Mouse (Mus musculus): Measurements from ENCODE around the gene Eddm3b. TPM values are rescaled to one million over a fixed set of nuclear protein-coding genes. Genes with fewer than 3 reads are reported as not detected.

The Eddm3b gene
- not detected in 2 replicates for total RNA-seq (2021)
- long read RNA-seq, experiment 1 = 0 reads
- long read RNA-seq, experiment 2 = 0 reads

DNA sequence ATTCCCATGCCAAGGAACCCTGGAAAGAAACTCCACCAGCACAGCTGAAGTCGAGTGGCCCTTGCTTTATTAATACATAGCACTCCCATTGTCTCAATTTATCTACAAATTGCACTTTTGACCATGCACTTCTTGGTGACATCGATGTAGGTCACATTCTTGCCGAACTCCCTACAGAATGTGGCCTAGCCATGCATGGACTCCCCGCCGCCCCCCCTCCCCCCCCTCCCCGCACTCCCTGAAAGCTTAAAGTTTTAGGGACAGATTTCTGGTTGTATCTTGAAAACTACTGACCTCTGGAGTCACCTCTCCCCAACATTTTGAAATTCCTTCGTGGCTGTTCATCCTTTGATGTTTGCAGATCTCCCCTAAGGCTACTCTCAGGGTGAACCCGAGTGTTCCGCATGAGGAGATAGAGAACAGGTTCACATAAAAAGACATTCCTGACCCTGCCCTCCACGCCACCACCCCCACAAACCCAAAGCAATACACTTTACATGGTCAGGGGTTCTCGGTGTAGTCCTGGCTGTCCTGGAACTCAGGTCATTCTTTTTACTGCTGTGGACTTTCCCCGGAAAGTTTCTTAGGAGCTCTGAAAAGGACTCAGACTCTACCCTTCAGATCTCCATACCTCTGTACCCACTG lies at the start of gene Eddm3b:
Gene Eddm3b, plus strand, starts transcription at position 511 of the 645 bp plus-strand sequence.
- no peak for DNase-seq

DNA sequence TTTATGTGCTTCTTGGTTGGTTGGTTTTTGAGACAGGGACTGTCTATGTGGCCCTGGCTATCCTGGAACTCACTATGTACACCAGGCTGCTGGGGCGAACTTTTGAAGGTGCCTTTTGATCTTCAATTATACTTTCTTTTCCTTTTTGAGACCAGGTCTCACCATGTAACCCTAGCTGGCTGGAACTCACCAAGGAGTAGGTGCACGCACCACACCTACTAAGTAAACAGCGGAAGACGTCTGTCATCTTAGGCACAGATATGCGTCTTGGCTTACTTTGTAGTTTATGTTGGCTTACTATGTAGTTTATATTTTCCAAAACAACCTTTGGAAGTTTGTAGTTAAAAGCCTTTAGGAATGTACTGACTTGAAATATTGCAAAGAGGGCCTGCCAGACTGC lies 45.3 kb upstream of the Eddm3b start:
- DNase-seq = no peak

DNA sequence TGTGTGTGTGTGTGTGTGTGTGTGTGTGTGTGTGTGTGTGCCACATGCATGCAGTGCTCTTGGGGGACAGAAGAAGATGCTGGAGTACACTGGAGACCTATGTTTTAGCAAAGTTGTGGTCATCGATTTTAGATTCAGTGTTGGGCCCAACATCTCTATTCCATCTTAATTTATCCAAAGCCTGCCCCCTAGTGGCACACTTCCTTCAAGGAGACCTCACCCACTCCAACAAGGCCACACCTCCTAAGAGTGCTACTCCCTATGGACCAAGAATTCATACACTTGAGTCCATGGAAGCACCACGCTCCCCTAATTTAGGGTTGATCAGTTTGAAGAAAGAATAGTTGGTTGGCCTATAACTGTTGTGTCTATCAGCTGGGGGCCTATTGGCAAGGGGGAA lies 44.6 kb upstream of the Eddm3b start:
- peak; percentile 67 for DNase-seq

- DNase-seq = no peak
Measured at GRCm38 (mm10) chr14:51074335-51074734, 39.9 kb upstream of the Eddm3b start, which contains the start of gene Olfr750. Gene Olfr750 (minus strand): TSS chr14:51074435.

DNA sequence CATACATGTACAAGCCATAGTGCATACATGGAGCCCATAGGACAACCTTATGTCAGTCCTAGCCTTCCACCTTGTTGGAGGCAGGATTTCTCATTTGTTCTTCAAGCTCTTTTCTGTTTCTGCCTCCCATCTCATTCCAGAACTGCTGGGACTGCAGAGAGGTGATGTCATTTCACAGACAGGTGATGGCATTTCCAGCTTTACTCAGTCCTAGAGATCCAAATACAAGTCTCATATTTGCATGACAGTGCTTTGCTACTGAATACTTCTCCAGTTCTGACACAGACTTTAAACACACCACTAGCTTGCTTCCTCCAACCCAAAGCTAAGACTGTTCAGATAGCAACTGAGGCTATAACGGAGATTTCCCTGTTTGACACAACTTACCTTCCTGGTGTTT lies 35.0 kb upstream of the Eddm3b start:
- no peak for DNase-seq

DNA sequence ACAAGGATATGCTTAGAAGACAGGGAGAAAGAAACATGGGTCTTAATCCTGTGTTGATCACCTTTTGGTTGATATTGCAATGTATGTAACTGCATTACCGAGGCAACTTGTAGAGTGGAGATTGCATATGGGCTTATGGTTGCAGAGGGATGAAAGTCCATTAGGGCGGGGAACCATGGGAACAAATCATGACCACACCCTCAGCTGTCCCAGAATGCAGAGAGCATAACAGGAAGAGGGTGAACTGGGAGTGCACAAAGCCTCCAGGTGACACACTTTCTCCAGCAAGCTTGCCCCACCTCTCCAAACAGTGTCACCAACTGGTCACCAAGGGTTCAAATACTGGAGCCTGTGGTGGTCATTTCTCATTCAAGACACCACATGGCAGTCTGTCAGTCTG lies 33.2 kb upstream of the Eddm3b start:
- DNase-seq = no peak

GRCm38 (mm10) chr14:51082599-51083581 lies 31.3 kb upstream of the Eddm3b start:
- peak; percentile 71 for DNase-seq

DNA sequence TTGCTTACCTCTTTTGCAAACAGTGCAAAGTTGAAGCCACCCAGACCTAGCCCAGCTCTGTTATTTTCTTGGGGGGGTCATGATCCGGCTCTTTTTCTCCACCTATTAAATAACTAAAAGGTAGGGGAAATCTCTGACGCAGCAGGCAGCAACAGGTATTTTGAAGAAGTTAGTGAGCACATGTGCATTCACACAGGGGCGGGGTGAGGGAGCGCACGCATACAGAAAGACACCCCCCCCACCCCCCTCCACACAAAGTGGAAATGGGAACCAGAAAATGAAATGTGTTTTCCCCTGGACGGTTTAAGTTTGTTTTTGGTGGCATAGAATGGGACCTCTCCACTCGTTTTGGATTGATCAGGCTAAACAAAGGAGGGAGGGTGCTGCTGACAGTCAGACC lies 30.4 kb upstream of the Eddm3b start:
- no peak for DNase-seq

DNA sequence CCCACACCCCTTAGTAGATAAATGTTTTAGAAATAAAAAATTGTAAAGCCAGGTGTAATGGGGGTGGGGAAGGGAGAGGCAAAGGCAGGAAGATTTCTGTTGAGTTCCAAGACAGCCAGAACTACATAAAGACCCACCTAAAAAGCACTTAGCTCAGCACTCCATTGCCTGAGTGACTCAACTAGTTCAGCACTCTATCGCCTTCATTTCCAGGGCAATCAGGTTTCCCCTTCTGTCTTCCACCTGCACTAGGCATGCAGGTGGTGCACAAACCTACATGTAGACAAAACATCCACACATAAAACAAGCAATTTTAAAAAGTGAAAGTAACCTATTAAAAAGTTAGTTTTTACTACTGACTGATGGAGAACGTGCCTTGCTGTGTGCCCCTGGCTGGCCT lies 29.1 kb upstream of the Eddm3b start:
- DNase-seq = no peak

- DNase-seq = no peak
Measured at GRCm38 (mm10) chr14:51085911-51086310, 28.3 kb upstream of the Eddm3b start.

- no peak for DNase-seq
Measured at GRCm38 (mm10) chr14:51087762-51088161, 26.5 kb upstream of the Eddm3b start.

DNA sequence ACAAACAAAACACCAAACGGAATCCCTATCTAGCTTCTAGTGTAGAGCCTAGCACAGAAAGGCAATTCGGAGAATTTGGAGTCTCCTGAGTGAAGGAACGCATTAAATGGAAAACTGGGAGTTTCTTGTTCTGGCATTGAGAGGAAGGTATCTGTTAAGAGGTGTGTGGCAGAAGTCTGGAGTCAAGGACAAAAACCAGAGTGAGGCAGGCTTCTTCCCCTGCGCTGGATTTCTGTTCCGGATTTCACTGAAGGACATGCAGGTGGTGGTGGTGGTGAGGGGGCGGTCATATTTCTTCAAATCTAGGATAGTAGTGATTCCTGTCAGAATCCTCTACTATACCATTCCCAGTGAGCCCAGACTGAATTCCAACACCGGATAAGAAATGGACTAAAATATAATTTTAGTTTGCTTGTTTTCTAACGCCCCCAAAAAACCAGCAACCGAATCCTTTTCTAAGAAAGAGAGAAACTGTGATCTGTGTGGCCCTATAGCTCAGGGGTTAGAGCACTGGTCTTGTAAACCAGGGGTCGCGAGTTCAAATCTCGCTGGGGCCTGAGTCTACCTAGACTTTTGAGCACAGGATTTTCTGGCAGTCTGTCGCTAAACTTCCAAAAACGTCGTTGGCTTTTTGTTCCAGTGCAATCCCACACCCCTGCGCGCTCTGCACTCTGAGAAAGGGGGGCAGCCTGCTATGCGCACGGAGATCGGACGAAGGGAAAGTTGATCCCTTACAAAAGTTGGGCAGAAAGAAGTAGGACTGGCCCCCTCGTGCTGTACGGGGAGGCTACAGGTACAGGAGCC lies 25.9 kb upstream of the Eddm3b start:
- DNase-seq = peak; percentile 90

GRCm38 (mm10) chr14:51088970-51089673 lies 25.1 kb upstream of the Eddm3b start:
- DNase-seq = peak; percentile 96

- no peak for DNase-seq
Measured at GRCm38 (mm10) chr14:51089674-51090076, 24.6 kb upstream of the Eddm3b start.

- DNase-seq = peak; percentile 87
Measured at GRCm38 (mm10) chr14:51090077-51090781, 24.0 kb upstream of the Eddm3b start.

GRCm38 (mm10) chr14:51090921-51091900 lies 23.0 kb upstream of the Eddm3b start, which contains the start of the genes Rnase4 and Ang:
Gene Rnase4 (plus strand): TSS chr14:51091077.
Gene Ang (plus strand): TSS chr14:51091150.
- DNase-seq = peak; percentile 52

- no peak for DNase-seq
Measured at GRCm38 (mm10) chr14:51092073-51092620, 22.1 kb upstream of the Eddm3b start.

DNA sequence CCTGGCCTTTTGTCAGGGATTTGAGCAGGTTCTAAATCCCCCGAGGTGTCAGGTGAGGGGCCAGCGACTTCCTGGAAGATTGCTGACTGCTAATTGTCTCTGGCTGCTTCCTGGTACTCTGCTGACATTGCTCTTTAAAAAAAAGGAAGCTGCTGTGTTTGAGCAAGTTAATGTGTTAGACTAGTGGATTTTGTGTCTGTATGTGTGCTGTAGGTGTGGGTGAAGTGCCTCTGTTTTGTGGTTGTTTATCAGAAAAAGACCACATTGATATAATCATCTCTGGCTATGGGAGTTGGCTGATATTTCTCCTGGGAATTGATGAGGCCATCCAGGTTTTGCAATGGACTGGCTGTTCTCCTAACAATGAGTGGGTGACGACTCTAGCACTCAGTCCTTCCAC lies 20.7 kb upstream of the Eddm3b start:
- DNase-seq = no peak

All from adrenal gland, postnatal 14 days (tissue).